In the genomic region with DNA sequence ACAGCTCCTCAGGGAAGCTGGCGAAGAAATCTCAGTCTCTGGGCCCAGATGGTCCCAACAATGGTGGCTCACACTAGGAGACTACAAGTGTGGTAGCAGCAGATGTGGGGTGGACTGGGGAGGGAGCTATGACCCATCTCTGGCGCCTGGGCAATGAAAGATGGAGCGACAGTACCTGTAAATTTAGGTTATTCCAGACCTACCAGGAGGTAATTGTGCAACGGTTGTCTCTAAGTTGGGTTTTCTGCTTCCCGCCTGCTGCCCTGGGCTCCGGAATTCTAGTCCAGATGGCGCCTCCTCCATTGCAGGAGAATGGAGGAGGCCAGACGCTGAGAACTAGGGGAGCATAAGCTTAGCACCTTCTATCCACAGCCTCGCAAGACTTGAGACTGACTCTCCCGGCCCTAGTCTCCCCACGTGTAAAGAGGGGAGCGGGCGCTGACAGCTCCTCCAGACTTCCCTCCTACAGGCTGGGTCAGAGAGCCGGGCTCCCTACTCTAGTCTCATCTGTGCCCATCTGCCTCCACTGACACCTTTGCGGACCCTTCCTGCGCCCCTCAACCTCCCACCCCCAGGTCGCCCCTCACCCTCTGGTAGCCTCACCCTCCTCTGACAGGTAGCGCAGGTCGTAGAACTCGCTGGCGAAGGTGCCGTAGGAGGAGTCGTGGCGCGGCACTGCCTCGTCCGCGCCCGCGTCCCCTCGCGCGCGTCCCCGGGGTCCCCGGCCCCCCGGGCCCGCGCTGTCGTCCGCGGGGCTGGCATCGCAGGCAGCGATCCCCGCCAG, we compare ENCODE assay signal across 7 mouse cellular contexts. TPM values are rescaled to one million over a fixed set of nuclear protein-coding genes. Genes with fewer than 3 reads are reported as not detected.
A peak's percentile ranks its signal among the peaks of the same experiment; 100 is the strongest.
DNase-seq lines count a peak whose midpoint lies in the region; ATAC-seq and TF ChIP-seq lines count a peak whose summit lies in the region.

No protein-coding gene starts in this region.

- H3K27me3 ChIP-seq in forebrain, embryonic 11.5 days (ENCODE audit: control insufficient read depth, insufficient read depth, low read length), result peaks cover 7% of the 10 kb centered on the region; the same call in 1 of the 2 replicates
- H3K27me3 ChIP-seq in neural tube, embryonic 12.5 days (replicated peaks), result peaks cover 10% of the 10 kb centered on the region

- H3K9me3 ChIP-seq in ES-E14 (ENCODE audit: control insufficient read depth, insufficient read depth, low read depth, low read length), result no peaks in the 10 kb centered on the region
- no peaks in the 10 kb centered on the region for H3K9me3 ChIP-seq in forebrain, embryonic 11.5 days (ENCODE audit: control insufficient read depth, low read length)
- H3K9me3 ChIP-seq in neural tube, embryonic 12.5 days, result no peaks in the 10 kb centered on the region

- 2% methylated on average over 34 of the region's 45 CpGs for WGBS in forebrain, embryonic 11.5 days
- under 1% methylated on average over 37 of the region's 45 CpGs for WGBS in neural tube, embryonic 12.5 days

- no peak for DNase-seq in ES-E14 (ENCODE audit: low read depth, low spot score)
- peak; percentile 70 for DNase-seq in forebrain, embryonic 11.5 days (ENCODE audit: low spot score)
- peak; percentile 18 to 60 for DNase-seq in left cerebral cortex, adult 8-10 months (ENCODE audit: low spot score in 2 of 2)
- DNase-seq in spleen, postnatal 36 days (ENCODE audit: low spot score in 2 of 2), result no peak
- no peak for DNase-seq in urinary bladder, adult 18-20 months (ENCODE audit: low spot score in 2 of 2)

- TF ChIP-seq CTCF in bone marrow macrophage, adult 2 months (IDR thresholded peaks at IDR 0.05; ENCODE audit: low read depth, low read length), result no peak

- H3K4me3 ChIP-seq in ES-E14 (ENCODE audit: insufficient read depth in 1 of 2, low read depth in 1 of 2, low read length in 2 of 2, poor library complexity in 1 of 2, severe bottlenecking in 1 of 2), result peak overlapping the region; percentile 69 to 75
- peak overlapping the region; percentile 5; the same call in 1 of the 2 replicates for H3K4me3 ChIP-seq in bone marrow macrophage, adult 2 months (ENCODE audit: insufficient read depth, low read length)
- peak overlapping the region; percentile 73 for H3K4me3 ChIP-seq in forebrain, embryonic 11.5 days (ENCODE audit: low read depth, low read length)
- peak overlapping the region; percentile 72 for H3K4me3 ChIP-seq in neural tube, embryonic 12.5 days

- H3K36me3 ChIP-seq in ES-E14 (ENCODE audit: control insufficient read depth, insufficient read depth, low read length, poor library complexity, severe bottlenecking), result no peaks in the 10 kb centered on the region
- H3K36me3 ChIP-seq in forebrain, embryonic 11.5 days (ENCODE audit: control insufficient read depth, insufficient read depth, low read length), result no peaks in the 10 kb centered on the region
- no peaks in the 10 kb centered on the region for H3K36me3 ChIP-seq in neural tube, embryonic 12.5 days

- peak overlapping the region; percentile 98 for H3K4me2 ChIP-seq in forebrain, embryonic 11.5 days (ENCODE audit: low read depth, low read length, severe bottlenecking)
- peak overlapping the region; percentile 92 for H3K4me2 ChIP-seq in neural tube, embryonic 12.5 days (replicated peaks)

- in situ Hi-C loops in ES-E14 (cut with MboI; ENCODE audit: low sequenced_read_pairs in 2 of 2, unreplicated experiment in 2 of 2), result no loop called here

- peak overlapping the region; percentile 69 for H3K9ac ChIP-seq in ES-E14 (ENCODE audit: insufficient read depth, low read depth, low read length, poor library complexity, severe bottlenecking)
- peak overlapping the region; percentile 71 for H3K9ac ChIP-seq in forebrain, embryonic 11.5 days (ENCODE audit: low read length)
- H3K9ac ChIP-seq in neural tube, embryonic 12.5 days, result peak overlapping the region; percentile 75

- no peak for TF ChIP-seq POLR2A in bone marrow macrophage, adult 2 months (IDR thresholded peaks at IDR 0.05; ENCODE audit: borderline replicate concordance, low read depth, low read length)

- peak; percentile 64 for ATAC-seq in forebrain, embryonic 11.5 days (replicated peaks; ENCODE audit: low FRiP score)
- peak; percentile 80 for ATAC-seq in neural tube, embryonic 12.5 days (ENCODE audit: low FRiP score, low read depth)

- H3K4me1 ChIP-seq in ES-E14 (ENCODE audit: control insufficient read depth in 2 of 2, insufficient read depth in 2 of 2, low read length in 2 of 2, poor library complexity in 1 of 2), result no peaks in the 10 kb centered on the region; a peak in 1 of 4 replicates
- H3K4me1 ChIP-seq in bone marrow macrophage, adult 2 months (ENCODE audit: control insufficient read depth, insufficient read depth, low read length), result peaks cover 3% of the 10 kb centered on the region
- no peaks in the 10 kb centered on the region for H3K4me1 ChIP-seq in forebrain, embryonic 11.5 days (replicated peaks; ENCODE audit: control insufficient read depth, insufficient read depth, low read length)
- no peaks in the 10 kb centered on the region; the same call in 1 of the 2 replicates for H3K4me1 ChIP-seq in neural tube, embryonic 12.5 days

- no peak overlapping the region for H3K27ac ChIP-seq in ES-E14 (ENCODE audit: insufficient read depth, low read depth, low read length, poor library complexity, severe bottlenecking)
- no peak overlapping the region for H3K27ac ChIP-seq in bone marrow macrophage, adult 2 months (ENCODE audit: insufficient read depth, low read depth, low read length)
- no peak overlapping the region for H3K27ac ChIP-seq in forebrain, embryonic 11.5 days (ENCODE audit: low read depth, low read length)
- no peak overlapping the region for H3K27ac ChIP-seq in neural tube, embryonic 12.5 days

TF ChIP-seq in ES-E14, 5 proteins besides CTCF, POLR2A, EP300 and RAD21:
- no peak for TF ChIP-seq CHD2 (IDR thresholded peaks at IDR 0.05; ENCODE audit: low read depth, low read length)
- TF ChIP-seq ZNF384 (IDR thresholded peaks at IDR 0.05; ENCODE audit: low read depth, low read length), result no peak
- no peak for TF ChIP-seq MAFK (IDR thresholded peaks at IDR 0.05; ENCODE audit: insufficient read depth, low read depth, low read length)
- TF ChIP-seq HCFC1 (IDR thresholded peaks at IDR 0.05; ENCODE audit: borderline replicate concordance, insufficient read depth, low read length), result no peak
- no peak for TF ChIP-seq ZC3H11A (IDR thresholded peaks at IDR 0.05; ENCODE audit: borderline replicate concordance, low read depth, low read length)

RNA-seq across cellular contexts. Expression of a gene that starts 0.6 kb away (rescaled TPM):
- 0.48 and 0.54 TPM in 2 replicates for total RNA-seq in ES-E14 (2012; rRNA removed)
- not detected in 2 replicates for polyA plus RNA-seq in bone marrow macrophage, adult 2 months (2012; ENCODE audit: insufficient read depth, insufficient read length, missing spikeins)
- polyA plus RNA-seq in forebrain, embryonic 11.5 days (2014; fragmentation: Nextera tagmentation; extraction: Ambion mirVana), result 5.3 and 5.4 TPM in 2 replicates
- total RNA-seq in left cerebral cortex, adult 8-10 months (2022), result 100 to 1,000 TPM; 181 to 223 (median 197) TPM
- 10.6 and 11.9 TPM in 2 replicates for polyA plus RNA-seq in neural tube, embryonic 12.5 days (2016; fragmentation: Nextera tagmentation; extraction: Ambion mirVana)

RNA-seq across cellular contexts. Expression of a gene that starts 42.4 kb away (rescaled TPM):
- total RNA-seq in ES-E14 (2012; rRNA removed), result 54.9 and 60.0 TPM in 2 replicates
- 8.7 and 11.0 TPM in 2 replicates for polyA plus RNA-seq in bone marrow macrophage, adult 2 months (2012; ENCODE audit: insufficient read depth, insufficient read length, missing spikeins)
- polyA plus RNA-seq in forebrain, embryonic 11.5 days (2014; fragmentation: Nextera tagmentation; extraction: Ambion mirVana), result 9.5 and 12.7 TPM in 2 replicates
- 10 to 100 TPM; 41.6 to 49.3 (median 45.9) TPM for total RNA-seq in left cerebral cortex, adult 8-10 months (2022)
- polyA plus RNA-seq in neural tube, embryonic 12.5 days (2016; fragmentation: Nextera tagmentation; extraction: Ambion mirVana), result 11.1 and 11.2 TPM in 2 replicates

Comparison
In these comparisons a context has a peak if more than half of its experiments do, and no peak if none do; other contexts are left out.
1. DNase-seq: peak in forebrain, embryonic 11.5 days (single experiment) and left cerebral cortex, adult 8-10 months (2 of 2); none in ES-E14 (single experiment), spleen, postnatal 36 days (0 of 2) and urinary bladder, adult 18-20 months (0 of 2).
2. H3K4me3 ChIP-seq: peak in every context shown above with its lines; median percentile 73 in forebrain, embryonic 11.5 days; 72 in ES-E14; 72 in neural tube, embryonic 12.5 days; 5 in bone marrow macrophage, adult 2 months.
3. Peak in every context shown above with its lines, with median percentiles within 50 percentile points of each other: H3K9ac ChIP-seq.